Mouse (Mus musculus) kidney, postnatal 10 days (tissue): ENCODE data around the gene Myh6.
A peak's percentile ranks its signal among the peaks of the same experiment; 100 is the strongest.
"Not testable (repeated sequence)": the region's sequence is repeated elsewhere in the genome, so short reads cannot be mapped to it uniquely, and the experiment has no call there.

ENCODE experiments used
- DNase-seq: peaks from one replicate; pipeline ENCODE4 v3.0.0; 2021; ENCODE audit warnings: mixed read lengths

Myh6 gene

DNA sequence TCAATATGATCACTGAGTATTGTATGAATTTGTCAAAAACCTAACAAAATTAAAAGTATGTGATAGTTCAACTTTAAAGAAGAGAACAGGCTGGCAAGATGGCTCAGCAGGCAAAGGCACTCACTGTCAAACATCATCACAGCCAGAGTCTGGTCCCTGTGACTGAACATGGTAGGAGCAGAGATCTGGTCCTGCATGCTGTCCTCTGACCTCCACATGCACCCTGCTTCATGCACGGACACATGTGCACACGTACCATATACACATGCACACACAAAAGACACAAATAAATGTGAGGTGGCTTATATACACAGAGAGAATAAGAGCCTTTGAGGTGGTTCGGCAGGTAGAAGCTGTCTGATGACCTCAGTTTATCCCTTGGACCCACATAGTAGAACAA, 11.2 kb downstream of the Myh6 start:
- DNase-seq = no peak

DNA sequence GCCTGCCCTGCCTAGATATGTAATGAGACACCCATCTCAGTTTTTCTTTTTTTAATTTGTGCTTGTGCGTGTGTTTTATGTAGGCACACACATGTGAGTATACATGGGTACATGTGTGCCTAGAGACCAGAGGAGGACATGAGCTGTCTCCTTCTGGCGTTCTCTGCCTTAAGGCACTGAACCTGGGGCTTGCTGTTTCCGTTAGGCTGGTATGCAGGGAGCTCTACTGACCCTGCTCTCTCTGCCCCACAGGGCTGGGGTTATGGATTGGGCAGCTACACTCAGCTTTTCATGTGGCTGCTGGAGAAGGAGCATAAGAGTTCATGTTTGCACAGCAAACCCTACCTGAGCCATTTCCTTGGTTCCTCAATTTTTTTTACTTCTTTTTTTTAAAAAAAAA, 12.3 kb downstream of the Myh6 start:
- no peak for DNase-seq

GRCm38 (mm10) chr14:54953664-54954206, 13.0 kb downstream of the Myh6 start:
- DNase-seq = no peak

GRCm38 (mm10) chr14:54951587-54951986, 15.1 kb downstream of the Myh6 start:
- DNase-seq = no peak

DNA sequence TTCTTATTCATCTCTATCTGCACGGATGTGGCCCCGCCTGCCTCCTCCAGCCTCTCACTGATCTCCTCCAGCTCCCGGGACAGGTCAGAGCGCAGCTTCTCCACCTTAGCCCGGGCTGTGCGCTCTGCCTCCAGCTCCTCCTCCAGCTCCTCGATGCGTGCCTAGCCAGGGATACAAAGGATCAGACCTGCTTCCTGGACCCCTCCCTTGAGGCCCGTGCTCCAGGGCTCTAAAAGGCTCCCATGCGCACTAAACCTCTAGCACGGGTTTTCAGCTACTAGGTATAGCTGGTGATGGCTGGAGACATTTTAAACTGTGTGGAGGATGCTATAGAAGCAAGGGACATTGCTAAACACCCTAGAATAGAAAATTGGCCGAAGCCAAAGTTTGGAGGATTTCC, 16.2 kb downstream of the Myh6 start:
- no peak for DNase-seq

DNA sequence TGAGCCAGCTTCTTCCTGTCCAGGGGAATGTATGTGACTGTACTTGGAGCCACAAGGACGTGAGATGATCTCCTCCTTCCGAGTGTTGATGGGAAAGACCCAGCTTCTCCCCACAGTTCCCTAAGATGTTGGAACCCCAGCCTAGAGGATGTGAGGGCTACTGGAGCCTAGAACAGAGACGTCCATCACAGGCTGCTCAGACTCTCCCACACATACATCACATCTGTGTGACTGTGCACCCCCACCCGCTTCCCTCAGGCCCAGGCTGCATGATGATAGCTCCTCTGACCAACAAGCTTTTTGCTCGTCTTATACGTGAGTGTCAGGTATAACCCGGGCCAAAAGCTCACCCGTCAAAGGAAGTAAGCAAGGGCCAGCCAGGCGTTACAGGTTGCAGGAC, 17.9 kb downstream of the Myh6 start:
- no peak for DNase-seq

DNA sequence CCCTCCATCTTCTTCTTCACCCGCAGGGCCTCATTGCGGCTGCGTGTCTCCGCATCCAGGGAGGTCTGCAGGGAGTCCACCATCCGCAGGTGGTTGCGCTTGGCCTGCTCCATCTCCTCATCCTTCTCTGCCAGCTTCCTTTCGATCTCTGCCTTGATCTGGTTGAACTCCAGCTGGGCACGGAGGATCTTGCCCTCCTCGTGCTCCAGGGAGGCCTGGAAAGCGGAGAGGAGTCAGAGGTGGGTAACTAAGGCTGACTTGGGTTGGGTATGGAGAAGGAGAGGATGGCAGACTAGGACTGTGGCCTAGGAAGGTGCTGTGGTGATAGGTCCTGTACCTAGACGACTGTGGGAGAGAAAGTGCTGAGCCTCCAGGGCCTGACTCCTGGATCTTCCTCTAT, 19.7 kb downstream of the Myh6 start:
- not testable (repeated sequence) for DNase-seq

GRCm38 (mm10) chr14:54945975-54946704, 20.6 kb downstream of the Myh6 start:
- DNase-seq = no peak

DNA sequence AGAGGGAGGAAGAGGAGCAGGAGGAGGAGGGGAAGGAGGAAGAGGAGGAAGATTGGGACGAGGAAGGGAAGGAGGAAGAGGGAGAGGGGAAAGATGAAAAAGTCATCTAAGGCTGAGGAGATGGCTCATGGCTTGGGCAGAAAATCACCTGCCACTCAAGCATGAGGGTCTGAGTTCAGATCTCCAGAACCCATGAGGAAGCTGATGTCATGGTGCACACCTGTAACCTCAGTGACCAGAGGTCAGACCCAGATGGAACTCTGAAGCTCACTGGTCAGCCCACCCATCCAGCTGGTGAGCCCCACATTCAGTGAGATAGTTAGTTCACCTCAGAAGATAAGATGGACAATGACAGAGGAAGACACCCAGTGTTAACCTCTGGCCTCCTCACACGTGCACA, 21.8 kb downstream of the Myh6 start:
- no peak for DNase-seq

DNA sequence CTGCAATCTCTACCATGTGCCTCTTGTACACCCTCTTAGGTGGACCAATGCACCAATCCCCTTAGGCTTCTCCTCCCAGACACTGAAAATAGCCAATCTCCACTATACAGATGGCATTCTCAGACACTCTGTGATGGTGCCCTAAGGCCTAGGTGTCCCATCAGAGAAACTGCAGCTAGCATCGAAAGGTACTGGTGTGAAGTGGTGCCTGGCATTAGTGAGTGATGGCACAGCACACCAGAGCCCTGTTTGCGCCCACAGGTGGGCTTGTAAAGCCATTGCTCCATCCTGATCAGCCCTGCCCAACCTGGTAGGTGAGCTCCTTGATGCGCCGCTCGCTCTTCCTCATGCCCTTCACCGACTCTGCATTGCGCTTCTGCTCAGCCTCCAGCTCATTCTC, 22.8 kb downstream of the Myh6 start:
- no peak for DNase-seq

DNA sequence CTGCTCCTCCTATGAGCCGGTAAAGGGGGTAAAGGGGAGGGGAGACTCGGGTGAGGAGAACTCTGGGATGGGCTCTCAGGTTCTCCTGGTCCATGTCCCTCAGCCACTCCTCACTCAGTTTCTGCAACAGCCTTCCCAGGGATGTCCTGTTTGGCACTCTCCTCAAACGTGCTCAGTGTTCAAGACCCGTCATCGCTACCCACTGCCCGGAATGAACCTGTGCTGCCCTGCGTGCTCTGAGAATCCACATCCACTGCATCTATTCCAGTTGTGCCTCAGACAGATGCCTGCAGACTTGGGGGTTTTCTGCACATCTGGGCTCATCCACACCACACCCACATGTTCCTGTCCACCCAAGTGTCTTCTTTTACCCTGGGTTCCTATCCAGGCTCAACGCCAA, 24.2 kb downstream of the Myh6 start:
- DNase-seq = no peak

DNA sequence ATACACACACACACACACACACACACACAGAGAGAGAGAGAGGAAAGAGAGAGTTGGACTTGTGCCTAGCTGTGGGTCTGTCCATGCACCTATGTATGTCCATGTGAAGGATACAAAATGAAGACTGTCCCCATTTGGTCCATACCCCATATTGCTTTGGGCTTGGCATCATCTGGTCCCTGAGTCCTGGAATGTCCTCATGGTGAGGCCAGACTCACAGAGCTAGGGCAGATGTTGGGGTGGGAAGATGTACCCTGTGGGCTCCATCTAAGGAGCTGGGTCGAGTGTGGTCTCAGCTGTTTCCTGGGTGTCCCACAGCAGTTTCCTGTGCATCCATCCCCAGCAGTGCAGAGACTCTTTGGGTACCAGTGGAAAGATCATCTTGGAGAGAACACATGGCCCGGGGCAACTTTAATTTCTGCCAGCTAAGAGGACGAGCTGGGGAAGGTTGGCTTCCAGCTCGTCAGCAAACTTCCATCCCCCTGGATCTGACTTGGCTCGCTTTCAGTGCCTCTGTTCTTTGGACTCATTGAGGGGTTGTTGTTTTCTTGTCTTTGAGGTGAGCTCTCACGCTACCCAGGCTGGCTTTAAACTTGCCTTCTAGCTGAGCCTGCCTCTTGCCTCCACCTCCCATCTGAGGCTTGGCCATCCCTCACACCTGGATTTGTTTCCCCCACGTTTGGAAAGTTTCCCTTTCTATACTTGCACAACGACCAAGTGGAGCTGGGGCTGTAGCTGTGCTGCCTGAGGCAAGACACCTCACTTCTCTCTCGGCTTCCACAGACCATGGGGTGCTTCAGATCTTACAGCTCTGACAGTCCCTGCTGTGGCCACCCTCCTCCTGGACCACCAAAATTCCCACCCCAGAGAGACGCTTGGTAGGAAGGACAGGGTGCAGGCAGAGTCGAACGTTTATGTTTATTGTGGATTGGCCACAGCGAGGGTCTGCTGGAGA, 25.4 kb downstream of the Myh6 start:
- peak; percentile 47 for DNase-seq

- DNase-seq = no peak
These were observed 26.6 kb downstream of the Myh6 start for GRCm38 (mm10) chr14:54940176-54940530.

GRCm38 (mm10) chr14:54939434-54940175, 27.1 kb downstream of the Myh6 start:
- DNase-seq = peak; percentile 84

GRCm38 (mm10) chr14:54938431-54939219, 28.1 kb downstream of the Myh6 start:
- DNase-seq = no peak

GRCm38 (mm10) chr14:54937361-54938182, 29.2 kb downstream of the Myh6 start:
- no peak for DNase-seq

GRCm38 (mm10) chr14:54936831-54937160, 29.9 kb downstream of the Myh6 start:
- no peak for DNase-seq

DNA sequence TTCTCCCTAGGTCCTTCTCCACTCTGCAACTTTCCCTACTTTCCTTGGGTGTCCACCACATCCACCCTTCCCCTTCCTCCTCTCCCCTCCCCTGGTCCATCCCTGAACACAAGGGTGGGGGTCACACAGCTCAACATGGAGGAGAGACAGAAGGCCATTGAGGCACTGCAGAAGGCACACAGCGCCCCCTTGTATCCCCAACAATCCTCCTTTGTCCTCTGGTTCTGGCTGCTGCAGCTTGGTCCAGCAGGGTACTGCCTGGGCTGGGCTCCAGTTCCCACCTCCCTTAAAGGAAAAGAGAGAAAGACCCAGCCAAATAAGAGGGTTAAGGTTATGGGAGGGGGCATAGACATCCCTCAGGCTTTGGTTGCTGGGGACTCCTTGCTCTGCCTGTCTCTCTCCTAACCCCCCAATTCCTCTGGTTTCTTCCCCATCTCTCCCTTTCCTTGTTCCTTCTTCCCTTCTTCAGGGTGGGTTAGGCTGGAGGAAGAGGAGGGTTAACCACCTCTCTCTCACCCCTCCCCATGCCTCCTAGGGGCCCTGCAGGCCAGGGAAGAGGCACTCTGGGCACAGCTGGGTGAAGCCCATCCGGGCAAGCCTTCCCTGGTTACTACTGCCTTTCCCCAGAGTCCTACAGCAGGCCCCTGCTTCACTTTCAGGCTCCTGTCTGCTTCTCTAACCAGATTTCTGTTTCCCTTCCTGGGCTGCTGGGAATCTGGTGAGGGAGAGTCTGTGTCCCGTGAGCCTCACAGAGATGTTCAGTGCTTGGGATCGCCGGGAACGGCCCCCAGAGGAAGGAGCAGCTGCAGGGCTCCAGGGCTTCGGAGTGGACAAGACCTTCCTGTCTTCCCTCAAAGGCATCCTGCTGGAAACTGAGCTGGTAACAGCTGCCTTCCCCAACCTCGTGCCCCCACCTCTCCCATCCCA, 30.6 kb downstream of the Myh6 start, which contains the start of gene Cmtm5:
Gene Cmtm5, plus strand, starts transcription at position 358 of the 927 bp plus-strand sequence.
- DNase-seq = peak; percentile 42

DNA sequence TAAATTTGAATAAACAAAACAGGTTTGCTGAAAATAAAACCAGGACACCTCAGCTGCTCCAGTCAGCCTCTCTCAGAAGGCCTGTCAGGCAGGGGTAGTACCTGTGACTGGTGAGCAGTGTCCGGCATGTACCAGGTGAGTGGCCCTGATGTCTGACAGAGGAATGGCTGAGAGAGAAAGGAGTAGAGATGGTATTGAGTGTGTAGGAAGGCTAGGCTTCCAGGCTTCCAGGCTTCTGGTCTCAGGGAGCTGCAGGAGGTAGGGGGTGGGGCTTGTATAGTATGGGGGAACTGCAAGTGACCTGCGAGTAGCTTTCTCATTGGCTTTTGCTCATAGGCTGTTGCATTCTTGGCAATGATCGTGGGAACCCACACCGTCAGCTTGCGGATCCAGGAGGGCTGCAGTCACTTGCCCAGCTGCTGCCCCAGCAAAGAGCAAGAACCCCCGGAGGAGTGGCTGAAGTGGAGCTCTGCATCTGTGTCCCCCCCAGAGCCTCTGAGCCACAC, 34.0 kb downstream of the Myh6 start, which contains the start of gene Il25:
Gene Il25, plus strand, starts transcription at position 51 of the 506 bp plus-strand sequence.
- no peak for DNase-seq

GRCm38 (mm10) chr14:54930431-54930830, 36.3 kb downstream of the Myh6 start:
- DNase-seq = peak; percentile 41
